Mouse (Mus musculus) neural tube, embryonic 12.5 days (tissue): ENCODE data around the gene Erbb4. TPM values are rescaled to one million over a fixed set of nuclear protein-coding genes. Genes with fewer than 3 reads are reported as not detected.

Experiments used
- ATAC-seq: fragments of 200-750 bp; cut with Nextera tagmentation; 2 replicates; pipeline ENCODE4 v1.8.0; 2017; ENCODE audit warnings: low read depth, mild to moderate bottlenecking, moderate TSS enrichment, moderate library complexity; ENCODE audit not compliant: low FRiP score
- H3K27ac ChIP-seq: fragments of 300-500 bp; sonication (generic); 2 replicates; pipeline ENCODE4 v1.5.1; 2016
- H3K27me3 ChIP-seq: fragments of 300-500 bp; sonication (generic); replicated peaks from 2 replicates; pipeline ENCODE4 v1.6.1; 2016; ENCODE audit warnings: mild to moderate bottlenecking
- H3K36me3 ChIP-seq: fragments of 300-500 bp; sonication (generic); 2 replicates; pipeline ENCODE4 v1.6.1; 2016; ENCODE audit warnings: mild to moderate bottlenecking
- H3K4me1 ChIP-seq: fragments of 300-500 bp; sonication (generic); 2 replicates; pipeline ENCODE4 v1.6.1; 2016
- H3K4me2 ChIP-seq: fragments of 300-500 bp; sonication (generic); replicated peaks from 2 replicates; pipeline ENCODE4 v1.6.1; 2016; ENCODE audit warnings: mild to moderate bottlenecking
- H3K4me3 ChIP-seq: fragments of 300-500 bp; sonication (generic); 2 replicates; pipeline ENCODE4 v1.5.1; 2016
- H3K9ac ChIP-seq: fragments of 300-500 bp; sonication (generic); 2 replicates; pipeline ENCODE4 v1.6.1; 2016; ENCODE audit warnings: mild to moderate bottlenecking
- H3K9me3 ChIP-seq: fragments of 300-500 bp; sonication (generic); 2 replicates; pipeline ENCODE4 v1.6.1; 2016; ENCODE audit warnings: mild to moderate bottlenecking
- WGBS: fragments of 180-500 bp; shearing (Covaris S2); methylation state at CpG from one replicate; pipeline ENCODE4 v1.1.7; 2016; 5-methylcytosine and 5-hydroxymethylcytosine counted together
- polyA plus RNA-seq: library from polyadenylated mRNA; unstranded; fragments of >200 nt; fragmentation: Nextera tagmentation; extraction: Ambion mirVana; gene quantifications from 2 replicates; pipeline ENCODE4 v1.2.1, GENCODE M21; 2016

Gene Erbb4
- polyA plus RNA-seq, 1 experiment from 2014 or later = 9.4 TPM

- H3K36me3 ChIP-seq = no peaks in the 10 kb centered on the region
- no peak overlapping the region for H3K27ac ChIP-seq
- H3K4me1 ChIP-seq = no peaks in the 10 kb centered on the region
- no peak overlapping the region for H3K4me3 ChIP-seq
- no peaks in the 10 kb centered on the region for H3K27me3 ChIP-seq
- no peak for ATAC-seq
- H3K9me3 ChIP-seq = no peaks in the 10 kb centered on the region
- WGBS = 84% methylated on average over 10 of the region's 10 CpGs
- H3K9ac ChIP-seq = no peak overlapping the region
- H3K4me2 ChIP-seq = no peak overlapping the region
Measured at GRCm38 (mm10) chr1:68666831-68667601, 440.8 kb downstream of the Erbb4 start.

GRCm38 (mm10) chr1:68590475-68590874, 517.4 kb downstream of the Erbb4 start:
- Histone ChIP-seq H3K9me3 (no peaks in the 10 kb centered on the region), H3K4me1 (no peaks in the 10 kb centered on the region), H3K27ac (no peak overlapping the region), H3K4me3 (no peak overlapping the region), H3K9ac (no peak overlapping the region), H3K36me3 (no peaks in the 10 kb centered on the region), H3K27me3 (no peaks in the 10 kb centered on the region), H3K4me2 (no peak overlapping the region)
- WGBS = 90% methylated on average over 3 of the region's 3 CpGs
- ATAC-seq = no peak

GRCm38 (mm10) chr1:68573851-68574540, 533.9 kb downstream of the Erbb4 start:
- Histone ChIP-seq H3K4me1 (no peaks in the 10 kb centered on the region), H3K36me3 (no peaks in the 10 kb centered on the region), H3K9me3 (no peaks in the 10 kb centered on the region), H3K27ac (no peak overlapping the region), H3K4me2 (no peak overlapping the region), H3K27me3 (no peaks in the 10 kb centered on the region), H3K9ac (no peak overlapping the region), H3K4me3 (no peak overlapping the region)
- ATAC-seq = no peak
- 75% methylated on average over 4 of the region's 4 CpGs for WGBS

DNA sequence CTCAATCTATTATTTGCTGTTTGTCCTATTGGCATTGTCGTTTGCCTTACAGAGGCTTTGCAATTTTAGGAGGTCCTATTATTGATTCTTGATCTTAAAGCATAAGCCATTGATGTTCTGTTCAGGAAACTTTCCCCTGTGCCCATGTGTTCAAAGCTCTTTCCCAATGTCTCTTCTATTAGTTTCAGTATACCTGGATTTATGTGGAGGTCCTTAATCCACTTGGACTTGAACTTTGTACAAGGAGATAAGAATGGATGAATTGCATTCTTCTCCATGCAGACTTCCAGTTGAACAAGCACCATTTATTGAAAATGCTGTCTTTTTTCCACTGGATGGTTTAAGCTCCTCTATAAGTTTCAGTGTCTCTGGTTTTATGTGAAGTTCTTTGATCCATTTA, 536.9 kb downstream of the Erbb4 start:
- no peak for ATAC-seq
- H3K36me3 ChIP-seq = no peaks in the 10 kb centered on the region
- no peak overlapping the region for H3K4me3 ChIP-seq
- WGBS = 90% methylated on average over 1 of the region's 1 CpGs
- H3K27ac ChIP-seq = no peak overlapping the region
- H3K4me1 ChIP-seq = no peaks in the 10 kb centered on the region
- H3K9ac ChIP-seq = no peak overlapping the region
- no peaks in the 10 kb centered on the region for H3K9me3 ChIP-seq
- no peaks in the 10 kb centered on the region for H3K27me3 ChIP-seq
- H3K4me2 ChIP-seq = no peak overlapping the region

- 87% methylated on average over 4 of the region's 4 CpGs for WGBS
- Histone ChIP-seq H3K27me3 (no peaks in the 10 kb centered on the region), H3K9me3 (no peaks in the 10 kb centered on the region), H3K4me3 (no peak overlapping the region), H3K36me3 (no peaks in the 10 kb centered on the region), H3K4me1 (no peaks in the 10 kb centered on the region), H3K4me2 (no peak overlapping the region), H3K9ac (no peak overlapping the region), H3K27ac (no peak overlapping the region)
- no peak for ATAC-seq
Measured at GRCm38 (mm10) chr1:68542942-68543341, 564.9 kb downstream of the Erbb4 start.

GRCm38 (mm10) chr1:68517820-68518219, 590.0 kb downstream of the Erbb4 start:
- WGBS = 70% methylated on average over 2 of the region's 2 CpGs
- Histone ChIP-seq H3K9ac (no peak overlapping the region), H3K9me3 (no peaks in the 10 kb centered on the region), H3K4me3 (no peak overlapping the region), H3K36me3 (no peaks in the 10 kb centered on the region), H3K27me3 (no peaks in the 10 kb centered on the region), H3K4me1 (no peaks in the 10 kb centered on the region), H3K27ac (no peak overlapping the region), H3K4me2 (no peak overlapping the region)
- ATAC-seq = no peak

DNA sequence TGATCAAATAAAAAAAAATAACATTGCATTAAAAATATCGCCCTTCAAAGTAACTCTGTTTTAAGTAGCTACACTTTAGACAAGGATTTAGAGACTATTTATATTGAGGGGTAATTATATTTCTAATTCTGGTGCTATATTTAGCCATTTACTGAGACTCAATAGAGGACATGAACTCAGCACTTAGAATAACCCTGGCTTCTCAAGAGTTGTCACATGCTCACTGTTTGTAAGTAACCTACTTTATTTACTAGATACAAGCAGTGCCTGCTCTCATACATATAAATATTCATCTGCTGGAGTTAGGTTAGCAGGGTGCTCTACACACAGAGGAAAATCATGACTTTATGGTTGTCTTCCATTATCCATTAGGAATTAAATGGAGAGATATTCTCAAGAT, 604.0 kb downstream of the Erbb4 start:
- H3K27ac ChIP-seq = no peak overlapping the region
- 91% methylated on average over 1 of the region's 1 CpGs for WGBS
- H3K9ac ChIP-seq = no peak overlapping the region
- H3K4me2 ChIP-seq = no peak overlapping the region
- H3K4me3 ChIP-seq = no peak overlapping the region
- 0 out of 2 replicates have a peak, but pooled peaks cover 3% of the 10 kb centered on the region for H3K4me1 ChIP-seq
- H3K36me3 ChIP-seq = no peaks in the 10 kb centered on the region
- H3K9me3 ChIP-seq = no peaks in the 10 kb centered on the region
- no peak for ATAC-seq
- no peaks in the 10 kb centered on the region for H3K27me3 ChIP-seq

DNA sequence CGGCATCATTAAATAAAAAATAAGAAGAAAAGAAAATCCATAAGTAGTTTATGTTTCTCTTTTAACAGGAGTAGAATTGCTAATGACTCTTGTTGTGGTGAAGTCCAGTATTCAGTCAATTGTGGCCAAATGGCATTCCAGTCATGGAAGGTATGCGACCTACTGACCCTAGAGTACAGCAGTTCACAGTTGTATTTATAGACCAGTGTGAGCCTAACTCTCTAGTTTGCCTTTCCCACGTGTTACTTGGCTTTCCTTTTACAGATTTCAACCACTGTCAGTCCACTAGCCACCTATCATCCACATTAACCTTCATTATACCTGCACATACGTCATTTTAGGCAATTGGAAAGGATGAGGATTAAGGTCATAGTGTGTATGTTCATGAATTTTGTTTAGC, 606.3 kb downstream of the Erbb4 start:
- 45% methylated on average over 4 of the region's 4 CpGs for WGBS
- 0 out of 2 replicates have a peak, but pooled peaks cover 3% of the 10 kb centered on the region for H3K4me1 ChIP-seq
- no peaks in the 10 kb centered on the region for H3K36me3 ChIP-seq
- no peak overlapping the region for H3K4me3 ChIP-seq
- no peak overlapping the region for H3K4me2 ChIP-seq
- H3K27me3 ChIP-seq = no peaks in the 10 kb centered on the region
- H3K9me3 ChIP-seq = no peaks in the 10 kb centered on the region
- H3K27ac ChIP-seq = no peak overlapping the region
- ATAC-seq = no peak
- no peak overlapping the region for H3K9ac ChIP-seq

GRCm38 (mm10) chr1:68466390-68466960, 641.4 kb downstream of the Erbb4 start:
- H3K27ac ChIP-seq = no peak overlapping the region
- no peak overlapping the region for H3K4me3 ChIP-seq
- H3K27me3 ChIP-seq = no peaks in the 10 kb centered on the region
- H3K4me1 ChIP-seq = no peaks in the 10 kb centered on the region
- H3K9ac ChIP-seq = no peak overlapping the region
- ATAC-seq = no peak
- H3K9me3 ChIP-seq = no peaks in the 10 kb centered on the region
- no peak overlapping the region for H3K4me2 ChIP-seq
- H3K36me3 ChIP-seq = no peaks in the 10 kb centered on the region

GRCm38 (mm10) chr1:68451274-68451673, 656.6 kb downstream of the Erbb4 start:
- ATAC-seq = no peak
- H3K4me1 ChIP-seq = no peaks in the 10 kb centered on the region
- H3K9ac ChIP-seq = no peak overlapping the region
- H3K27me3 ChIP-seq = no peaks in the 10 kb centered on the region
- no peaks in the 10 kb centered on the region for H3K9me3 ChIP-seq
- no peaks in the 10 kb centered on the region for H3K36me3 ChIP-seq
- no peak overlapping the region for H3K4me3 ChIP-seq
- no peak overlapping the region for H3K27ac ChIP-seq
- WGBS = 85% methylated on average over 1 of the region's 1 CpGs
- H3K4me2 ChIP-seq = no peak overlapping the region

GRCm38 (mm10) chr1:68424336-68424983, 683.4 kb downstream of the Erbb4 start:
- Histone ChIP-seq H3K27me3 (no peaks in the 10 kb centered on the region), H3K4me1 (no peaks in the 10 kb centered on the region), H3K4me3 (no peak overlapping the region), H3K4me2 (no peak overlapping the region), H3K9ac (no peak overlapping the region), H3K27ac (no peak overlapping the region), H3K36me3 (no peaks in the 10 kb centered on the region), H3K9me3 (no peaks in the 10 kb centered on the region)
- no peak for ATAC-seq
- 76% methylated on average over 5 of the region's 5 CpGs for WGBS

GRCm38 (mm10) chr1:68401204-68401603, 706.7 kb downstream of the Erbb4 start:
- Histone ChIP-seq H3K9me3 (no peaks in the 10 kb centered on the region), H3K27ac (no peak overlapping the region), H3K4me1 (peaks cover 4% of the 10 kb centered on the region; the same call in 1 of the 2 replicates), H3K4me2 (no peak overlapping the region), H3K4me3 (no peak overlapping the region), H3K36me3 (no peaks in the 10 kb centered on the region), H3K9ac (no peak overlapping the region), H3K27me3 (no peaks in the 10 kb centered on the region)
- 25% methylated on average over 4 of the region's 4 CpGs for WGBS
- peak; percentile 76 for ATAC-seq
